Mouse (Mus musculus) kidney, postnatal 36 days (tissue): ENCODE measurements around the gene Tspan15.

Experiments used
- DNase-seq, 2 experiments: peaks; one replicate each; pipeline ENCODE4 v3.0.0; 2021 to 2022; ENCODE audit warnings: mixed read lengths in 2 of 2

The Tspan15 gene

DNA sequence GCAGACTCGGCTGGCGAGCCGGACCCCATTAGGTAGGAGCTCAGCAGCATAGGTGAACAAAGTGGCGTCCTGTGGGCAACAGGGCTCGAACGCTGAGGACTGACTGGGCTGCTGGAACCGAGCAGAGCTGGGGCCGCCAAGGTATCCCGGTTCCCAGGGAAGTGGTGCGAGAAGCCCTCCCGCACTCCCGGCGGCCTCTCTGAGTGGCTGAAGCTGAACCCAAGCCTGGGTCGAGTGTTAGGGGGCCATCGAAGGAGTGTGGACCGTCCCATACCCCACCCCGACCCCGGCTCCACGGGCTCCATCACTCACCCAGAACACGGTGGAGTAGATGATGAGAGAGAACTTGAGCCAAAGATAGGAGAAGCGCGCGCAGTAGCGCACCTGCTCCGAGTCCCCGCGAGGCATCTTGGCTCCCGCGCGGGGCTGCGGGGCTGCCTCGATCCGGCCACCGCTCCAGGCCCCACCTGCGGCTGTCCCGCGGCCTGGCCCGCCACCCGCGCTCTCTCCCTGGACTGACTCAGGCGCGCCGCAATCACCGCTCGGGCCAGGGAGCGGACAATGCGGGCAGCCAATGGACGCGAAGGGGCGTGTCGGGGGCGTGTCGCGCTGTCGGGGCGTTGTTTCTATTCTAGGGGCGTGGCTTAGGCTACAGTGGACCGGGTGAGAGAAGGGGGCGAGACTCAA lies at the start of gene Tspan15:
TSS of gene Tspan15 (minus strand) at position 544 of the 687 bp plus-strand sequence.
- peak; percentile 96 to 98 for DNase-seq

DNA sequence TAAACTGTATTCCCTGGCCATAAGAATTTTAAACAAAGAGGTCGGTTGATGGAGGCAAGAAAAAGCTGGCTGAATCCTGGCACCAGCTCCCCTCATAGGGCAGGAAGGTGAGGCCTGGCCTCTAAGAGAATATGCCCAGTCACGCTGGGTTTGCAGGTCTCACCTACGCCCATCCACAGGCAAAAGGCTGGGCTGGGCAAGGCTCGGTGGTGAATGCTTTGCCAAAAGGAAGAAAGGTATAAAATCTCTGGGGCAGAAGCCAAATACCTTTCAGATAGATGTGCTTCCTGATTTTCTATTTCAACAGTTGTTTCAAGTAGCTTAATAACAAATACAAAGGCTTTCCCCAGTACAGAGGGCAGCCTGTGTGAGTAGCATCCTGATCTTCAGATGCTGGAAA lies 48.6 kb upstream of the Tspan15 start:
- DNase-seq, result no peak

DNA sequence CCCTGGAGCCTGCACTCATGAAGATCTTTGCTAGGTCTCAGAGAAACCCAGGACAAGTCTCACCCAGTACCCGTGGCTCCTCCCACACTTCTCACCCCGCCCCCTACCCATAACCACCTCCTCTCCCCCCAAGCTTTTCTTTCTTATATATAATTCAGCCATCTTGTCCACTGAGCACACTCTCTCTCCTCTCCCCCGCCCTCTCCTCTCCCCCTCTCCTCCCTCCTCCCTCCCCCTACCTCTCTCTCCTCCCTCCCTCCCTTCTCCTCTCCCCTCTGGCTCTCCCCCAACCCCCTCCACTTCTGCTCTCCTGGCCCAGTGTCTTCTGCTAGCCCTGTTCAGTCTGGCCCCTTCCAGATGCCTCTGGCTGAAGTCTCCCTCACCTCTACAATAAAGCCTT lies 48.0 kb upstream of the Tspan15 start:
- peak in 1 of 2 experiments; percentile 19 for DNase-seq

DNA sequence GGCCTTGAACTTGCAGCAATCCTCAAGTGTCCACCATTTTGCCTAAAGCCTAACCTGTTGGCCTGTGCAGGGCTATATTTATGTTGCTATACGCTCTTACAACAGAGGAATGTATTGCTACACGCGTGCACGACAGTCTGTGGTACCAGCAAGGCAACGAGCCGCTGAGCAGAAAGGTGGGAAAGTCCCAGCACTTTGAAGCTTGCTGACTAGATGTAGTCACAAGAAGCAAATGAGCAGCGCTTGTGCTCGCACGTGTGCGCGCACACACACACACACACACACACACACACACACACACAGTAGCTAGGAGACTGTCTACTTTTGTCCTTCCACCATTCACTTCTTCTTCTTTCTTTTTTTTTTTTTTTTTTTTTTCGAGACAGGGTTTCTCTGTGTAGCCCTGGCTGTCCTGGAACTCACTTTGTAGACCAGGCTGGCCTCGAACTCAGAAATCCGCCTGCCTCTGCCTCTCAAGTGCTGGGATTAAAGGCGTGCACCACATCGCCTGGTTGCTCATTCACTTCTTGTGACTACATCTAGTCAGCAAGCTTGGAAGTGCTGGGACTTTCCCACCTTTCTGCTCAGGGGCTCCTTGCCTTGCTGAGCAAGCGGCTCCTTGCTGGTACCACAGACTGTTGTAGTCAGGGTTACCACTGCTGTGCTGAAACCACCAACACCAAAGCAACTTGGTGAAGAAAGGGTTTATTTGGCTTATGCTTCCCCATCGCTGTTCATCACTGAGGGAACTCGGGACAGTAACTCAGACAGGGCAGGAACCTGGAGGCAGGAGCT lies 46.6 kb upstream of the Tspan15 start:
- DNase-seq, result no peak

DNA sequence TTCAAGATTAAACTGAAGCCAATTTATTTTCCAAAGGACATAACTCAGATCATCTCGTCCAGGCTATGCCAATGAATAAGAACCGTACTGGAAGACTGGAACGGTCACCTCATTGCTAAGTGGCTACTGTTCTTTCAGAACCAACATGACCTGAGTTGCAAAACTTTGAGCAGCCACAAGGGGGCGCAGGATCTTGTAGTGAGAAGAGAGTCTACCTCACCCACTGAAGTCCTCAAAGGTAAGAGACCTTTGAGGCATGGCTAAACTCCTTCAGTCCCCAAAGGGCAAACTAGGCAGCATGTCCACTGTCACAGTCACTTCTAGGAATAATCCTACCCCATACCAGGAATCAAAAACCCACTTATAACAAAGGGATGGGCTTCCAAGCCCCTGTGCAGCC lies 44.2 kb upstream of the Tspan15 start:
- peak; percentile 81 to 96 for DNase-seq

DNA sequence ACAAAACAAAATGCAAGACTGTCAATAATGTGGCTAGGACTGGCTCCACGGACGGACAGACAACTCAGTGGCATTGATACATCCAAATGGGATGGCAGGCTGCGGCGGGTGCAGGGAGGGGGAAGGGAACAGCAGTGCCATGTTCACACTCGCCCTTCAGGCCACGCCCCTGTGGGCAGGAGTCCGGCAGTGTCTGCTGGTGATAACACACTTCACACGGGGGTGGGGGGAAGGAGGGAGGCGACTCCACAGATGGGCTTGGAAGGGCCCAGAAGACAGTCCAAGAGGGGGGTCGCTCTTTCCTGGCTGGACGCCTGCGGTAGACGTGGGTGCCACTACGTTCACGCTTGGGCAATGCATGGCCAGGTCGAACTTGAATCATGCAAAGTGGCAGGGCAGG lies 38.2 kb upstream of the Tspan15 start:
- no peak for DNase-seq

DNA sequence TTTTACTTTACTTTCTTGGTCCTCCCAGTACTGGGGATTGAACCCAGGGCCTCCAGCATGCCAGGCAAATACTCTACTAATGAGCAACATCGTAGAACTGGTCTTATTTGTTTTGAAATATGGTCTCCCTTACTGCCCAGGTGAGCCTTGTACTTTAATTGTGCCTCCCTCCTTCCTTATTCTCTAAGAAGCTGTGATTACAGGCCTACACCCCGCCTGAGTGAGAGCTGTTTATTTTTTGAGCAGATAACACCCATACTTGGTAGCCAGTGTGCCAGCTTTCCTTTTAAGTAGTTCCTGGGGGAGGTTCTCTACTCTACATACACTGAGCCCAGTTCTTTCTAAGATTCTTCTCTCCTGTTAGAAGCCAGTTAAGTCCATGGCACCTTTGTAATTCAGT lies 33.2 kb upstream of the Tspan15 start:
- DNase-seq, result no peak

DNA sequence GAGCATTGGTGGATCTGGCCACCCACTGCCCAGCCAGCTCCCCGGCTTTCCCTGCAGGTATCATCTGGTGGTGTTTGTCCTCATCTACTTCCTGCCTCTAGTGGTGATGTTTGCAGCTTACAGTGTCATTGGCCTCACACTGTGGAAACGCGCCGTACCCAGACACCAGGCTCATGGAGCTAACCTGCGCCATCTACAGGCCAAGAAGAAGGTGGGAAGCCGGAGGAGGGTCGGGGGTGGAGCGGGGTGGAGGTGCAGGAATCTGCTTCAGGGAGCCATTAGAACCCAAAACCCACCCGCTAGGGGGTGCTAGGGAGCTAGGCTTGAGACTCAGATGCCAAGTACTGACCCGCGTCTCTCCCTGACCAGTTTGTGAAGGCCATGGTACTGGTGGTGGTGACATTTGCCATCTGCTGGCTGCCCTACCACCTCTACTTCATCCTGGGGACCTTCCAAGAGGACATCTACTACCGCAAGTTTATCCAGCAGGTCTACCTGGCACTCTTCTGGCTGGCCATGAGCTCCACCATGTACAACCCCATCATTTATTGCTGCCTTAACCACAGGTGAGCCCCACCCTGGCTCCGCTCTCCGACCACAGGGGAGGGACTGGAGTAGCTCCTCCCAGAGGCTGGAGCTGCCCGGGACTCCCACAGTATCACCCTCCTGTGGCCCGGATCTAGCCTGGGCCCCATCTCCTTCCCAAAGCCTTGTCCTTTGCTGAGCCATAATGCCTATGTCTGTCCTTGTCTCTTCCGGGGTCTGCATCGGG lies 30.2 kb upstream of the Tspan15 start:
- DNase-seq, result peak; percentile 61 to 84

DNA sequence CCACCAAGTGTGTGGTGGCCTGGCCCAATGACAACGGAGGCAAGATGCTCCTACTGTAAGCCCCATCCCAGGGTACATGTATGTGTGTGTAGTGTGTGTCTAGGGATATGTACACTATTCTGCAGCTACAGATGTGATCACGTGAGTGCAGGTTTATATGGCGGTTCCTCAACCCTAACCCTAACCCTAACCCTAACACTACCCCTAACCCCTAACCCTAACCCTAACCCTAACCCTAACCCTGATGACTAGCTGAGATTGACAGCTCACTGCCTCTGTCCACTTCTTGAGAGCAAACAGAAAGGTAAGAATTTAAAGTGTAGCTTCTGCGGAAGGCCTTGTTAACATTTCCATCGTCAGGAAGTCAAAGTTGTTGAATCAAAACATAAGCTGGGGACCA lies 27.2 kb upstream of the Tspan15 start:
- DNase-seq, result no peak

DNA sequence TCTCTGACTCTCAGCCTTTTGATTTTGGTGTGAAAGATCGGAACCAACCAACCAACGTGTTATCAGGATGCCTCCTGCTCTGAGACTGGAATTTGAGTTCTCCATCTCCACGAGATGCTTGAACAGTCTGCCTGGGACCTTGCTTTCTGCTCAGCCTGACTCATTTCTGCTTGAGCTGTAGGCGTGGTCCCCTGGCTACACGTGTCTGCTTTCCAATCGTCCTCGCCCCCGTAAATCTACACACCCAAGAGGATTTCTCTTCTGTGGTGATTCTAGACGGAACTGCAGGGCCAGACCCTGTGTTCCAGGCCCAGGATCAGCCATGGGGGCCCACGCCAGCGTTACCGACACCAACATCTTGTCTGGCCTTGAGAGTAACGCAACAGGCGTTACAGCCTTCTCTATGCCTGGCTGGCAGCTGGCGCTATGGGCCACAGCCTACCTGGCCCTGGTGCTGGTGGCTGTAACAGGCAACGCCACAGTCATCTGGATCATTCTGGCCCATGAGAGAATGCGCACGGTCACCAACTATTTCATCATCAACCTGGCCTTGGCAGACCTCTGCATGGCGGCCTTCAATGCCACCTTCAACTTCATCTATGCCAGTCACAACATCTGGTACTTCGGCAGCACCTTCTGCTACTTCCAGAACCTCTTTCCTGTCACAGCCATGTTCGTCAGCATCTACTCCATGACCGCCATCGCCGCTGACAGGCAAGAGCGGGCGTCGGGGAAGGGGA lies 21.6 kb upstream of the Tspan15 start:
- DNase-seq, result no peak

DNA sequence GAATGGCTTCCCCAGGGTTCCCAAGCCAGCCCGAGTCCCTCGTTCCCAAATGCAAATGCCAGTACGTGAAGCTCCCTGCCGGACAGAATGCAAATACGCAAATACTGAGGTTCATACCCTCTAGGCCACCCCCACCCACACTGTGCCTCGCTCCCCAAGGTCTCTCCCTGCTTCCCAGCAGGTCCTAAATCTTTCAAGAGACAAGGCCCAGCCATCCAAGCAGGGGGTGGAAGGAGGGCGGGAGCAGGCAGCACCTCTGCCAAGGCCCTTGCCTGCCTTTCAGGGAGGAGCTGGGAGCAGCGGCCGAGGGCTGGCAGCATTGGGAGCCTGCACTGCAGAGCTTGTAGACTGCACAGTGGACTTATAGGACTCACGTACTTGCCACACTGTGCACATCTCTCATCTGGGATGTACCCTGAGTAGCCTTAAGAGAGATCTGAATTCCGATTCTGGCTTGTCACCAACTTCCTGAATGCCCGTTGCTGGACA lies 21.0 kb upstream of the Tspan15 start, which contains the start of gene Tacr2:
TSS of gene Tacr2 (plus strand) at position 439 of the 489 bp plus-strand sequence.
- DNase-seq, result no peak

DNA sequence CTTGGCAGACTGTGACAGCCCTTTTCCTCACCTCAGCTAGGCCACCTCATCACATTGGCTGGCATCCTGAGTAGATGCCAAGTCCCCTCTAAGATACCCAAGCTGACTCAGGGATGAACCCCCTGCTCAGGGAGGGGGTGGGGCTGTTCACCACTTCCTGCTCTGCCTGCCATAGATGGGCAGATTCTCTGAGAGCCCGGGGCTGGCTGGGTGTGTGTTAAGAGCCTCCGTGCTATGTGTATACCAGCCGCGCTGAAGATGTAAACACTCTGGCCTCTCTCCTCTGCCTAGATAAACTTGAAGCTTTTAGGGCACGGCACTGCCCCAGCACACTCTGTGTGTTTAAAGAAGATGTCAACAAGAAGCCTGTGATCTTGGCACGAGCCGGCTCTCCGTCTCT lies 16.8 kb upstream of the Tspan15 start:
- DNase-seq, result no peak

DNA sequence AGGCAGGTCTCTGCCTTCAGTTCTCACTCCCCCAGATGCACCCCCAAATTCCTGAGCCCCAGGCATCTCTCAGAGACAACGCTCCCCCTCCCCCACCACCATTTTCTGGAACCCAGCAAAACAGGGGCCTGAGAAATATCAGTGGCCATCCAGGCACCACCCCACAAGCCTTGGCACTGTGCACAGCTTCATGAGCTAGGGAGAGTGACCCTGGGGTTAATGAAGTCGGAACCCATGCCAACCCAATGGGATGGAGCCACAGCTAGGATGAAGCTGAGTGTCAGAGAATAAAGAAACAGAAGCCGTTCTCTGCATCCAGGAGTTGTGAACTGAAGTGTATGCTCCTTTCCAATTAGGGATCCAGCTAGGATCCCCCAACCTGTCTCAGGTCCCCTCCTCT lies 16.1 kb upstream of the Tspan15 start:
- DNase-seq, result peak; percentile 45 to 65

DNA sequence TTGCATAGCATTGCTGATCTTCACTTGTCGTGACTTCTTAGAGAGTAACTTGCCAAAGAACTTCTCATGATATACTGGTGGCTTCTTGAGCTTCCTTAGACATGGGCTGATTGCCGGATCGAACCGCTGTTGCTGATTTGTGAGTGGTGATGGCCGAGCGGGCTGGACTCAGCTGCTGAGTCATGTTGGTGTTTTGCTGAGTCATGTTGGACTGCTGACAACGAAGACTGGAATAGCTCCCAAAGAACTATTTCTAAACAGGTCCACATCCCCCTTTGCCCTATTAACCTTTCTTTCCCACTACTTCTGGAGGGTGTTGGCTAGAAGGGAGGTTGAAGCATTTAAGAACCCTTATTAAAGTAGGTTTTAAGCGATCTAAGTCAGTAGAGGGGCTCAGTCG lies 13.0 kb upstream of the Tspan15 start:
- DNase-seq, result no peak

DNA sequence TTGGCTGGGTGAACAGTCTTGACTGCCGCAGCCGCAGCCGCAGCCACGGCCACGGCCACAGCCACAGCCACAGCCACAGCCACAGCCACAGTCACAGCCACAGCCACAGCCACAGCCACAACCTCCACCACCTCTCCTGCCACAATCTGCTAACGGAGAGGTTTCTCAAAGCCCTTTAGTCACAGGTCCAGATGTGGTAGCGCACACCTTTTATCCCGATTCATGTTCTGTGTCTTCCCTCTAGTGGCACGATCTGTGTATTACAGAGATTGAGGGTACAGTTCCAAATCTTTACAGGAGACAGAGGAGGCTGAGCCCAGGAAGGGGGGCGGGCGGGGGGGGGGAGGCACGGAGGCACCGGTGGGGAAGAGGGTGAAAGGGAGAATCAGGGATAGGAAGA lies 11.8 kb upstream of the Tspan15 start:
- peak; percentile 68 to 75 for DNase-seq

DNA sequence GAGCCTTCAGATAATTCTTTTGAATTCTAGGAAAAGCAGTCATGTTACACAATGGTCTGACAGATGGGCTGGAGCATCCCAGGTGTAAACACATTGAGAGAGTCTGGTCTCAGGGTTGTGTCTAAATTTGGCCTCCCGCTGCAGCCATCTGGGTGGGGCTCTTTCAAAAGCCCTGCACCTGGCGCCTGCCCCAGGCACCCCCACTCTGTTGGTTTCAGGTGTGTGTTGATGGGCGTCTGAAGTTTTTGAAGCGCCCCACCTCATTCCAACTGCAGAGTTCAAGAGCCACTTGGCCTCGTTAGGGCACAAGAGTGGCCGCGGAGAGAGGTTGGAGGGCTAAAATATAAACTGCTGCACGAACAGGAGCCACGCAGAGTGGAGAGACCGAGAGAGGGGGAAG lies 11.3 kb upstream of the Tspan15 start:
- no peak for DNase-seq

DNA sequence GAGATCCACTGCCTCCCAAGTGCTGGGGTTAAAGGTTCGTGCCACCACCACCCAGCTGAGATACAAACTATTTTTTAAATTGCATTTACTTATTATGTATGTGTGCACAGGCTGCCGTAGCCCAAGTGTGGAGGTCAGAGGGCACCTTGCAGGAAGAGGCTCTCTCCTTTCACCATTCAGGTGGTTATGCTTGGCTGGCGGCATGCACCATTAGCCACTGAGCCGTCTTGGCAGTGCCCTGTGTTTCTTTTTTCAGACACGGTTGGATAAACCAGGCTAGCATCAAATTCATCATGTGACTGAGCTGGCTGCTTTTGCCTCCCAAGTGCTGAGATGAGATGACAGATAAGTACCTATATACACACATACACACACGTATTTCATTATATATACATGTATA lies 8.2 kb upstream of the Tspan15 start:
- DNase-seq, result peak; percentile 84 to 91

DNA sequence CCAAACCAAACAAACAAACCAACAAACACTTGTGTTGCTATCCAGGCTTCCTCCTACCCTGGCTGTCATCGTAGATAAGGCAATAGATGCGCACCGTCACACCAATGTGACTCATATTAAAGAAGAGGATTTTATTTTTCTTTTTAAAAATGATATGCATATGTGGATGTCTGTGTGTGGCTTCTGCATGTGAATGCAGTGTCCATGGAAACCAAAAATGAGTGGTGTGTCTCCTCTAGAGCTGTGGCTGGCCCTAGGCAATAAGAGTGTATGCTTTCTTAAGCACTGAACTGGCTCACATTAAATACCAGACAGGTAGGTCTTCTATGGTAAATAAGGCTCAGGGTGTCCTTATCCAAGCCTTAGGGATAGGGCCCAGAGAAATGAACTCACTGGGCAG lies 7.6 kb upstream of the Tspan15 start:
- DNase-seq, result no peak

DNA sequence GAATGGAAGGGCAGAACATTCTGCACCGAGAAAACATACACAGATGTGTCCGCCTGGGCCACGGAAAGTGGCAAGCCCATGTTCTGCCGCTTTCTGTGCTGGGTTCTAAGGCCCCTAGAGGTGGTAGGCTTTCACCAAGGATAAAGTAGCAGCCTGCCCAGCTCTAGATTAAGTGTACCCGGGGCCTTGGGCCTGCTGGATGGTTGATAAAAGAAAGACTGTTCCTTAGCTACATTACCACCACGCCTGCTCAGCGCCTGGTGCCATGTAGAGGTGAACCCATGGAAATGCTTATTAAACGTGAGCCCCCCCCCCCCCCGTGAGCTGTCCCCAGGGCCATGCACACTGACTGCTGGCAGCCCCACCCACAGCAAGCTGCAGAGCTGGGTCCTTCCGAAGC lies 6.2 kb upstream of the Tspan15 start:
- DNase-seq, result peak in 1 of 2 experiments; percentile 18

DNA sequence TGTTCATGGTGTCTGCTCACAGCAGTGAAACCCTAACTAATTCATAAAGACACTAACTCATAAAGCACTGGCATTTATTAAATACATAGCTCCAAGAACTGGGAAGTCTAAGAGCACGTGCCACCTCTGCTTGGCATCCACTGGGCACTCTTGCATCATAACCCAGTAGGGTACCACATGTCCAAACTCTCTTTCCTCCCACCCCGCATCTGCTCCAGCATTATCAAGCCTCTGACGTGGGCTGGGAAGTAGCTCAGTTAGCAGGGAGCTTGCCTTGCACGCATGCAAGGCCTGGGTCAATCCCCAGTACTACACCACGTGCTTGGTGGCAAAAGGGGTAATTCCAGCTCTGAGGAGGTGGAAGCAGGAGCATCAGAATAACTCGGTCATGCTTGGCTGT lies 5.1 kb upstream of the Tspan15 start:
- DNase-seq, result no peak

DNA sequence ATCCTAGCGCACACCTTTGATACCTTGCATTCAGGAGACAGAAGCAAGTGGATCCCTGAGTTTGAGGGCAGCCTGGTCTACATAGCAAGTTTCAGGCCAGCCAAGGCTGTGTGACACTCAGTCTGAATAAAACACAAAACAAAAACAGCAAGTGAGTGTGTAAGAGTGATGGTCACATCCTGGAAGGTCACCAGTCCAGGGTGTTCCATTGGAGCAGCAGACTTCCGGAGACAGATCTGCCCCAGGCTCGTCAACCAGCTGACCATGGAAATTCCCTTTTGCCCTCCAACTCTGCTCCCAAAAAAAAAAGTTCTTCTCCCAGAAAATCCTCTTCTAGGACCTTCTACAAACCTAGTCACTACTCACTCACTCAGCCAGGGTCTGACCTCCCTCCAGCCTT lies 760 bp upstream of the Tspan15 start:
- peak; percentile 51 to 69 for DNase-seq

DNA sequence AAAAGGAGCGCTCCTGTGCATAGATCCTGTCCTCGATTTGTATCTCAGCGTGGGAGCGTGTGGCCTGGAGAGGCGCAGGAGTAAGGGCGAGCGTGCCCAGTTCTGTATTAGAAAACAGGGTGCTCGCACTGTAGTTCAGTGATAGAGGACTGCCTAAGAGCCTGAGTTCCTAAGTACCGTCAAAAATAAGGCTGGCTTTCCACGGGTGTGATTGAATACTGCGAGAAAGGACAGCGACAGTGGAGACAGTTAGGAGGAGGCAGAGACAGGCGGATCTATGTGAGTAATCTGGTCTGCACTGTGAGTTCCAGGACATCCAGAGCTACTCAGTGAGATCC lies 313 bp upstream of the Tspan15 start:
- no peak for DNase-seq

DNA sequence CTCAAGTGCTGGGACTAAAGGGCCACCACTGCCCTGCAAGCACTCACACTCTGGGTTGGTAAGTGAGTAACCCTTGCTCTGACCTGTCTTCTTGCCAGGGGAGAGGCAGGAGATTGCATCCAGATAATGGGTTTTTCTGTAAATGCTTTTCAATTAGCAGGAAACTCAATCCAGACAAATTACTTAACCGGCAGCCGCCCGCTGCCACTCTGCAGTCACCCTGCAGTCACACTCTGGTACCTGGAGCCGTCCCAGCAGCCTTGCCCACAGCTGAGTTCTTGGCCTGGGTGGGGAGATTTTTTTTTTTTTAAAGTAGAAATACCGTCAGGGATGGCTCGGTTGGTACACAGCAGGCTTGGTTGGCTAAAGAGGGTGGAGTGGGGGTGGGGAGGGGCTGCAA lies 2.9 kb downstream of the Tspan15 start:
- peak in 1 of 2 experiments; percentile 42 for DNase-seq
